20 mouse cellular contexts compared by ENCODE assay signal in genomic region chr16:92056711-92057110, GRCm38 (mm10). TPM values are rescaled to one million over a fixed set of nuclear protein-coding genes. Genes with fewer than 3 reads are reported as not detected.
"Had no signal": no experiment of that assay in that cellular context is flagged by ENCODE, and none has a peak within 500 bp of the region (broad histone marks: within the 10 kb centered on the region; RNA-seq: fewer than 3 reads in every experiment).

No protein-coding gene starts in this region.

- H3K27me3 ChIP-seq: kidney, embryonic 15.5 days; limb, embryonic 15.5 days; neural tube, embryonic 12.5 days; stomach, embryonic 15.5 days had no signal

- ATAC-seq: inflammation-experienced regulatory T-cells, adult 6 months had no signal

- H3K9me3 ChIP-seq: limb, embryonic 15.5 days; stomach, embryonic 15.5 days had no signal

- DNase-seq: kidney, postnatal 4 days; lung, adult 18-20 months; retina, postnatal 1 day; right cerebral cortex, postnatal 4 days; spleen, adult 18-20 months; thymus, adult 2 months; thymus, postnatal 25 days had no signal

RNA-seq across cellular contexts. Expression of gene Gm49711, which starts 1.4 kb away (rescaled TPM):
- total RNA-seq: layer of hippocampus, adult 2 months; left cerebral cortex, postnatal 10 days; megakaryocyte-erythroid progenitor cell, adult 5-6 weeks had no signal
- polyA plus RNA-seq: inflammation-experienced regulatory T-cells, adult 6 months; intestine, postnatal 0 days; lung, embryonic 16.5 days; midbrain, embryonic 12.5 days; myocyte; stomach, embryonic 15.5 days; testis, adult 2 months; thymus, adult 2 months had no signal
